Mouse (Mus musculus): ENCODE data around the gene Zfp668.
"Not testable (repeated sequence)": the region's sequence is repeated elsewhere in the genome, so short reads cannot be mapped to it uniquely, and the experiment has no call there.

Zfp668 gene

GRCm38 (mm10) chr7:127876467-127877348 lies at the start of gene Zfp668:
Zfp668 (minus strand) TSS chr7:127876828.
- DNase-seq (ENCODE audit: low spot score) = peak; percentile 90

GRCm38 (mm10) chr7:127926066-127926465 lies 49.4 kb upstream of the Zfp668 start:
- DNase-seq (ENCODE audit: low spot score) = no peak

GRCm38 (mm10) chr7:127925252-127925651 lies 48.6 kb upstream of the Zfp668 start:
- DNase-seq (ENCODE audit: low spot score) = no peak

- no peak for DNase-seq (ENCODE audit: low spot score)
These were observed 47.1 kb upstream of the Zfp668 start for GRCm38 (mm10) chr7:127923714-127924113.

DNA sequence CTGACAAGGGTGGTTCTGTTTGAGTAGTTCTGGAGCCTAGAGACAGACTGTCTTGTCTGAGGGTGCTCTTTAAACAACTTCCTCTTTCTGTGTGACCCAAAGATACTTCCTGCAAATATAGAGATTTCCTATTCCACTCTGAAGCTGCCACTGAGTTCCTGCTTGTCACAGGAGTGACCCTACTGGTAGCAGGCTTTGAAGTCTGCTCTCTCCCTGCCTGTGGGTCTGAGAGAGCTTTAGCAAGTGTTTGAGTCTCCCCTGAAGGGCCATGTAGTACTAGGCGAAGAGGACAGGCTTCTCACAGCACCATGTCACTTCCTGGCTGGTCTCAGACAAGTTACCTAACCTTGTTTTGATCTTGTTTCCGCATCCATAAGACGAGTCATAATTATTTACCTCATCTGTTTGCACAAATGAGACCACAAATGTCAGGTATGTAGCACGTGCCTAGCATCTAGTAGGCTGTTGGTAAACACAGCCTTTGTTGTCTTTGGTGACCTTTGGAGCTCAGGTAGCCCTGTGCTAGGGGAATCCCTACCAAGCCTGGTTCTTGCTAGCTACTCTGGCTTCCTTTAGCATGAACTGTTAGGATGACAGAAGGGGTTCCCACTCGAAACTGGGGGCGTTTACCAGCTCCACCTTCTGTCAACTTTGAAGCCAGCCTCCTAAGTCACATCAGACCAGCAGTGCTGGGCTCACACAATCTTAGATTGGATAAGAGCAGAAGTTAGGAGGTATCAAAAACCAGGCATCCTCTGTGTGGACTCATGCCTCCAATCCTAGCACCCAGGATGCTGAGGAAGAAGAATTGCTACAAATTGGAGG lies 46.0 kb upstream of the Zfp668 start:
- DNase-seq (ENCODE audit: low spot score) = no peak

GRCm38 (mm10) chr7:127921516-127921915 lies 44.9 kb upstream of the Zfp668 start:
- no peak for DNase-seq (ENCODE audit: low spot score)

GRCm38 (mm10) chr7:127919290-127919689 lies 42.7 kb upstream of the Zfp668 start:
- DNase-seq (ENCODE audit: low spot score) = no peak

GRCm38 (mm10) chr7:127918203-127918602 lies 41.6 kb upstream of the Zfp668 start:
- DNase-seq (ENCODE audit: low spot score) = peak; percentile 74

- no peak for DNase-seq (ENCODE audit: low spot score)
These were observed 38.7 kb upstream of the Zfp668 start for GRCm38 (mm10) chr7:127915293-127915692.

GRCm38 (mm10) chr7:127912938-127913337 lies 36.3 kb upstream of the Zfp668 start:
- no peak for DNase-seq (ENCODE audit: low spot score)

DNA sequence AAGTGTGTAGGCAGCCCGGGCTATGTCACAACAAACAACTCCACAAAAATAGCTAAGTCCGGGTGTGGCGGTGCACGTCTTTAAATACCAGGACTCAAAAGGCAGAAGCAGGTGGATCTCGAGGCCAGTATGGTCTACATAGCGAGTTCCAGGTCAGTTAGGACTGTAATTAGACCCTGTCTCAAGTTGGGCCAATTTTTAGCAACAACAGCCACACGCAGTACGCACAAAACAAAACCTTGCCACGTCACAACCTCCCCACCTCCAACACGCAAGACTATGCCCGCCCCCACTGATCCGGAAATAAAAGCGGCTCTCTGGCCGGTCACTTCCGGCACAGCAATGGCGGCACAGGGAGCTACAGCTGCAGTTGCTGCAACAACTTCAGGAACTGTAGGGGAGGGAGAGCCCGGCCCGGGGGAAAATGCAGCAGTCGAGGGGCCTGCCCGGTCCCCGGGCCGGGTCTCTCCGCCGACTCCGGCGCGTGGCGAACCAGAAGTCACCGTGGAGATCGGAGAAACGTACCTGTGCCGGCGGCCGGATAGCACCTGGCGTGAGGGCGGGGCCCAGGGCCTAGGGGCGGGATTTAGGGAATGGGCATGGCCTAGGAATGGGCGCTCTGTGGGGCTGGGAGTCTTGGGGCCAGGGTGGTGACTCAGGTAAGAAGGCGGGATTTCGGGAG lies 35.7 kb upstream of the Zfp668 start, which contains the start of gene Kat8:
Gene Kat8 (plus strand): TSS at position 327 of the 682 bp plus-strand sequence.
- DNase-seq (ENCODE audit: low spot score) = peak; percentile 89

DNA sequence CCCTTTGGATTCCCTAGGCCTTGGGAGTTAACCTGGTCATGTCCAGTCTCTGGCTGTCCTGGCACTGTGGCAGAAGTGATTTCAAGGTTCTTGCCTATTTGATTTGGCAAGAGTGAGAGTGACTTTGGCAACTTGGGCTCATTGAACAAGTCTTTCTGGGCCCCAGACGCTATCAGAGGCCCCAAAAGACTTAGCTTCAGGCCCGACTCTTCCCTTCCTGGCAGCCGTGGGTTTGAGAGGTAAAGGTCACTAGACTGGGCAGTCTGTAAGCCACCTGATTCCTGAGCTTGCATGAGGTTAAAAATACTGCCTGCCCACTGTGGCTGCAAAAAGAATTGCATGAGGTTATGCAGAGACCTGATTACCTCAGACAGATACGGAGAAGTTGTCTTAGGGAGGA lies 32.0 kb upstream of the Zfp668 start:
- DNase-seq (ENCODE audit: low spot score) = no peak

DNA sequence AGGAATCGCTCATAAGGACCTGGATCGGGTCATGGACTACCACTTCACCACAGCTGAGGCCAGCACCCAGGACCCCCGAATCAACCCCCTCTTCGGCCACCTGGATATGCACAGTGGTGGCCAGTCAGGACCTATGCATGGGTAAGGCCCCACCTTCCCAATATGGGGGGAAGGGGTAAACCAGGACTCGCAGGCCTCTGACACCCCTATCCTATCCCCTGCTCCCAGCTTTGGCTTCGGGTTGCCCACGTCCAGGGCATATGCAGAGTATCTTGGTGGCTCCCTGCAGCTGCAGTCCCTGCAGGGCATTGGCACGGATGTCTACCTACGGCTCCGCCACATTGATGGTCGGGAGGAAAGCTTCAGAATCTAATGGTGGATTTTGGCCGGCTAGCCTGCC lies 31.3 kb upstream of the Zfp668 start:
- no peak for DNase-seq (ENCODE audit: low spot score)

DNA sequence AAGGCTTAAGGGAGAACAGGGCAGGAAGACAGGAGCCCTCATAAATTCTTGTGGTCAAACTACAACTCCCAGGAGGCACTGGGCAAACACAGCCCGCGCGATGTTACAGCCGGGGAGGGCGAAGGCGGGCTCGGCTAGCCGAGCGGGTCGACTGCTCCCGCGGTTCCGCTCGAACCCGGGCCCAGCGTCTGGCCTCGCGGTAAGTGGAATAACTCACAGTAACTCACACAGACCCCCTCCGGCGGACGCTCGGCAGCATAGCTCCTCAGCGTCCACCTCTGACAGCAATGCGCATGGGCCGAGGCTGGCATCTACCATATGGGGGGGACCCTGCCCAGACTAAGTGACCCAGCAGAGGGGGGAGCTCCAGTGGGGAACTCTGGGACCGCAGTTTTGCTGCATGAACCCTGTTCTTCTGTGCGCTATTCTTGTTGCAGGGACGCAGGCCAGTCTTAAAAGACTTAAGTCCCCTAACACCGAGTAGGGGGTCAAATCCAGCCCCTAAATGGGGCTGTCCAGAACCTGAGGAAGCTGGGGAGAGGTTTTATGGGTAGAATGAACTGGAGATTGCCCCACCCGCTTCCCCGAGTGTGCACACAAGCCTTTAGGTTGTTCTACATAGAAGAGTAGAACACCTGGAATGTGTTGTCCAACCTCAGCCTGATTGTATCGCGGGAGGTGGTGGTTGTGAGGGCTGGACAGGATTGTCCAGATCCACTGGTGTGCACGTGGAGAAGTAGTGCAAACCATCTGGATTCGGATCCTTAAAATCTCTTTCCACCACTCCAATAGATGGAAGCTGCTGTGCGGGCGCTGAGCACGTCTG lies 27.6 kb upstream of the Zfp668 start, which contains the start of gene Bckdk:
Gene Bckdk (plus strand): TSS at position 112 of the 826 bp plus-strand sequence.
- peak; percentile 87 for DNase-seq (ENCODE audit: low spot score)

DNA sequence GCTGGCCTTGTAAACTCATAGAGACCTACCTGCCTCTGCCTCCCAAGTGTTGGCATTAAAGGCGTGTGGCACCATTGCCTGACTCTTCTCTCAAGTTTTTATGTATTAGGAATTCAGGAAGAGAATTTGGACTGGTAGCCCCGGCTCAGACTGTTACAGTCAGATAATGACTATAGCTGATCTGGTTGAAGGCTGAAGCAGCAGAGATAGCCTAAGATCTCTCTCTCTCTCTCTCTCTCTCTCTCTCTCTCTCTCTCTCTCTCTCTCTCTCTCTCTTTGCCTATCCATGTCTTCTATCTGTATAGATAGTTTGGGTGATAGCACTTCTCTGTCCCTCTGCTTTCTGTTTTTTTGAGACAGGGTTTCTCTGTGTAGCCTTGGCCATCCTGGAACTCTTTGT lies 25.1 kb upstream of the Zfp668 start:
- DNase-seq (ENCODE audit: low spot score) = no peak

DNA sequence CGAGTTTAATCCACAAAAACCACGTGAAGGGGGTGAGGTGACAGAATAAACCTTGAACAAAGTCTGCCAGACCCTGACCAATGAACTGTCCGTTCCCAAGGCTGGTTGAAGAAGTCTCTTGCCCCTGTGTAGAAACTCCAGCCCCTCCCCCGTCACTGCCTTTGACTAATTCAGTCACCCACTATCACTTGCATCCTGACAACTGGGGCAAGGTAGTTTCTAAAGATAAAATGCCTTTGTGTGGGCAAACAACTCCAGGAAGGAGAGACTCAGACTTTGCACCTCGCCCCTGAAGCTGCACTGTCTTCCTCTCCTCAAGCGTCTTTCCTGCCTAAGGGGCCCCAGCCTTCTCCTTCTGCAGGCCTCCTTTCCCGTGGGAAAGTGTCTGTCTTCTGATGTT lies 23.4 kb upstream of the Zfp668 start:
- no peak for DNase-seq (ENCODE audit: low spot score)

DNA sequence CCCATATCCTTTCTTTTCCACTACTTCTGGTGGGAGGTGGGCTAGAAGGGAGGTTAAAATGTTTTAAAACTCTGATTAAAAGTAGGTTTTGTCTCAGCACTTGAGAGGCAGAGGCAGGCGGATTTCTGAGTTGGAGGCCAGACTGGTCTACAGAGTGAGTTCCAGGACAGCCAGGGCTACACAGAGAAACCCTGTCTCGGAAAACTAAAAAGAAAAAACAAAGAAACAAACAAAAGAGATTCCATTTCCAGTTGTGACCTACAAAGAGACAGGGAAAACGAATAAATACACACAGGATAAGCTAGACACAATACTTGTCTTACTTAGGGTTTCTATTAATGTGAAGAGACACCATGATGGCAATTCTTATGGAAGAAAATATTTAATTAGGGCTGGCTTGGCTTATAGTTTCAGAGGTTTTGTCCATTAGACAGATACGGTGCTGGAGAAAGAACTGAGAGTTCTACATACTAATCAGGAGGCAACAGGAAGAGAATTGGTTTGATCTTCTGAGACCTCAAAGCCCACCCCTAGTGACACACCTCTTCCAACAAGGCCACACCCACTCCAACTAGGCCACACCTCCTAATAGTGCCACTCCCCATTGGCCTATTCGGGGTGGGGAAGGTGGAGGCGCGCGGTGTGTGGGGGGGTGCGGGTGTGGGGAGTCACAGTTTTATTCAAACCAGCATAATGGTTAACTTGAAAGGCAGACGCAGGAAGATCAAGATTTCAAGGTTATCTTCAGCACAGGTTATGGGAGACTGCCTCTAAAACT lies 21.7 kb upstream of the Zfp668 start:
- peak; percentile 62 for DNase-seq (ENCODE audit: low spot score)

DNA sequence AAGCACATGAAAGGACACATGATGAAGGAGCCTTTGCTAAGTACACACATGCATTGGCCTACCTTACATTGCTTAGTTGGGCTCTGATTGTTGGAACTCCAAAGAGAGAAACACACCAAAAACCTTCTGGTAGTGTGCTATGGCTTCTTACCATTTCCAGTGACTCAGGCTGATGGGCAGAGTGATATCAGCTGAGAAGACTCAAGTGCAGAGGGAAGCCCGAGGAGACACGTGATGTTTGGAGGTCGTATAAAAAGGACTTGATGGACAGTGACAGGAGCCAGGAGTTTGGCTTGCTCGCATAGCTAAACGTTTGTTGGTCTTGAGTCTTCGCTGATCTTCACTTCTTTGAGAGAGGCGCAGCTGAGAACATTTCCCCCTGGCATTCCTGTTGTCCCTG lies 20.9 kb upstream of the Zfp668 start:
- DNase-seq (ENCODE audit: low spot score) = no peak

DNA sequence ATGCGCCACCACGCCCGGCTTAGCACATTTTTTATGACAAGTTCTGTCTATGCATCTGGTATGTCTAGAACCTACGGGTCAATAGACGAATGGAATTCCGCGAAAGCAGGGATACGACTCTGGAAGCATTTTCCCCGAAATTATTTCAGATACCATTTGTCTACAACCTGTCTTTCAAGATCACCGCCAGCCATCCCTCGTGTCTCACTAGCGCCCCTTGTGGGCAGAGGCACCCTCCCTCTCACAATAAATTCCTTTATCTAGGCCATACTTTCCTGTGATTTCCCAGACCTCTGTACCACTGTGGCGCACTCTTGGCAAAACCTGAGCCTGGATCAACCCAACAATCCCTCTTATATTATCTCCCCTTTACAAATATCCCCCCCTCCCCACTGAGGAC lies 19.8 kb upstream of the Zfp668 start:
- DNase-seq (ENCODE audit: low spot score) = peak; percentile 88

GRCm38 (mm10) chr7:127895891-127896290 lies 19.3 kb upstream of the Zfp668 start:
- not testable (repeated sequence) for DNase-seq (ENCODE audit: low spot score)

DNA sequence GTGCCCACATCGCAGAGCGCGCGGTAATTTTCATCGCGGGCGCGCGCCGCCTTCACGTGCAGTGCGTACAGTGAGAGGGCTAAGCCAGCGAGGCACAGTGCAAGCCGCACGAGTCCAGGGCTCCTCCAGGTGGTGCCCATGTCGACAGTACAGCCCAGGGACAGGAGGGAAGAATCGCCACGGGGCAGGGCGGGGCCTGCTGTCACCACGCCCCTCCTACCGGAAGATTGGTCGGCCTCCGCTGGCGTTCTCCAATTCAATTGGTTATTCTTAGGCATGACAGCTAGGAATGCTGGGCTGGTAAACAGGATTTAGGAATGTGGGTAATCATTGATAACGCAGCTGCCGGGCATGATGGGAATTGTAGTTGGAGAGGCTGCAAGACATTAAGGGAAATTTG lies 18.8 kb upstream of the Zfp668 start, which contains the start of the genes Gm21974 and Vkorc1:
Gene Gm21974 (minus strand): TSS at position 13 of the 400 bp plus-strand sequence.
Gene Vkorc1 (minus strand): TSS at position 176 of the 400 bp plus-strand sequence.
- DNase-seq (ENCODE audit: low spot score) = peak; percentile 97

Measured in testis, postnatal 10 days (tissue).